Mouse (Mus musculus) heart, embryonic 11.5 days (tissue): ENCODE data around the gene Gm20388. TPM values are rescaled to one million over a fixed set of nuclear protein-coding genes. Genes with fewer than 3 reads are reported as not detected.

Experiments used
- ATAC-seq: fragments of 200-750 bp; cut with Nextera tagmentation; replicated peaks from 2 replicates; pipeline ENCODE4 v1.8.0; 2017; ENCODE audit warnings: moderate library complexity; ENCODE audit not compliant: insufficient number of reproducible peaks, low FRiP score, low TSS enrichment
- H3K27ac ChIP-seq: fragments of 300-500 bp; sonication (generic); 2 replicates; pipeline ENCODE4 v1.5.1; 2014; ENCODE audit warnings: mild to moderate bottlenecking, low read depth, low read length
- H3K27me3 ChIP-seq: fragments of 300-500 bp; sonication (generic); 2 replicates; pipeline ENCODE4 v1.6.1; 2014; ENCODE audit warnings: mild to moderate bottlenecking, low read length, mixed read lengths; ENCODE audit not compliant: control insufficient read depth, insufficient read depth
- H3K36me3 ChIP-seq: fragments of 300-500 bp; sonication (generic); 2 replicates; pipeline ENCODE4 v1.6.1; 2014; ENCODE audit warnings: mild to moderate bottlenecking, low read length, moderate library complexity, mixed read lengths; ENCODE audit not compliant: control insufficient read depth, insufficient read depth
- H3K4me1 ChIP-seq: fragments of 300-500 bp; sonication (generic); 2 replicates; pipeline ENCODE4 v1.6.1; 2014; ENCODE audit warnings: low read length; ENCODE audit not compliant: control insufficient read depth, insufficient read depth
- H3K4me2 ChIP-seq: fragments of 300-500 bp; sonication (generic); 2 replicates; pipeline ENCODE4 v1.6.1; 2014; ENCODE audit warnings: mild to moderate bottlenecking, moderate library complexity
- H3K4me3 ChIP-seq: fragments of 300-500 bp; sonication (generic); 2 replicates; pipeline ENCODE4 v1.5.1; 2014; ENCODE audit warnings: low read depth, low read length
- H3K9ac ChIP-seq: fragments of 300-500 bp; sonication (generic); 2 replicates; pipeline ENCODE4 v1.6.1; 2014; ENCODE audit warnings: mild to moderate bottlenecking, low read depth, low read length, moderate library complexity
- H3K9me3 ChIP-seq: fragments of 300-500 bp; sonication (generic); replicated peaks from 2 replicates; pipeline ENCODE4 v1.6.1; 2016; ENCODE audit warnings: low read length; ENCODE audit not compliant: control insufficient read depth
- WGBS: fragments of 180-500 bp; shearing (Covaris S2); extraction: QIAGEN DNeasy Blood & Tissue Kit; methylation state at CpG from one replicate; pipeline ENCODE4 v1.1.7; 2014; ENCODE audit not compliant: insufficient replicate concordance; 5-methylcytosine and 5-hydroxymethylcytosine counted together
- polyA plus RNA-seq: library from polyadenylated mRNA; unstranded; fragments of >200 nt; fragmentation: Nextera tagmentation; extraction: Ambion mirVana; gene quantifications from 2 replicates; pipeline ENCODE4 v1.2.1, GENCODE M21; 2014

The Gm20388 gene
- polyA plus RNA-seq, 1 experiment from 2014 or later = 6.4 TPM

GRCm38 (mm10) chr8:120289698-120290181, 379.1 kb downstream of the Gm20388 start:
- Histone ChIP-seq H3K27me3 (no peaks in the 10 kb centered on the region), H3K9me3 (no peaks in the 10 kb centered on the region), H3K4me1 (peaks cover 77% of the 10 kb centered on the region), H3K36me3 (no peaks in the 10 kb centered on the region), H3K4me2 (peak overlapping the region; percentile 39), H3K27ac (peak overlapping the region; percentile 73), H3K4me3 (no peak overlapping the region), H3K9ac (peak overlapping the region; percentile 62; the same call in 1 of the 2 replicates)
- WGBS = 23% methylated on average over 10 of the region's 10 CpGs
- ATAC-seq = peak; percentile 15; the same call in 1 of the 2 replicates

- H3K27me3 ChIP-seq = no peaks in the 10 kb centered on the region
- no peaks in the 10 kb centered on the region for H3K9me3 ChIP-seq
- H3K36me3 ChIP-seq = no peaks in the 10 kb centered on the region
- no peak for ATAC-seq
- 64% methylated on average over 15 of the region's 15 CpGs for WGBS
- peaks cover 78% of the 10 kb centered on the region for H3K4me1 ChIP-seq
- peak overlapping the region; percentile 39 for H3K4me2 ChIP-seq
- H3K4me3 ChIP-seq = no peak overlapping the region
- 0 out of 2 replicates have a peak overlapping the region, but pooled peaks have one; percentile 32 for H3K27ac ChIP-seq
- H3K9ac ChIP-seq = no peak overlapping the region
These were observed 380.0 kb downstream of the Gm20388 start for GRCm38 (mm10) chr8:120290614-120291013.

GRCm38 (mm10) chr8:120291650-120292049, 381.0 kb downstream of the Gm20388 start:
- peaks cover 83% of the 10 kb centered on the region for H3K4me1 ChIP-seq
- H3K4me3 ChIP-seq = peak overlapping the region; percentile 27; the same call in 1 of the 2 replicates
- H3K4me2 ChIP-seq = peak overlapping the region; percentile 49
- H3K9me3 ChIP-seq = no peaks in the 10 kb centered on the region
- no peak overlapping the region; the same call in 1 of the 2 replicates for H3K27ac ChIP-seq
- peak overlapping the region; percentile 61 for H3K9ac ChIP-seq
- no peaks in the 10 kb centered on the region for H3K36me3 ChIP-seq
- no peaks in the 10 kb centered on the region for H3K27me3 ChIP-seq
- WGBS = 85% methylated on average over 9 of the region's 9 CpGs
- no peak for ATAC-seq

GRCm38 (mm10) chr8:120292316-120293107, 381.9 kb downstream of the Gm20388 start:
- Histone ChIP-seq H3K4me3 (peak overlapping the region; percentile 27), H3K27ac (peak overlapping the region; percentile 81), H3K4me1 (peaks cover 89% of the 10 kb centered on the region), H3K9ac (peak overlapping the region; percentile 61), H3K36me3 (no peaks in the 10 kb centered on the region), H3K27me3 (no peaks in the 10 kb centered on the region), H3K9me3 (no peaks in the 10 kb centered on the region), H3K4me2 (peak overlapping the region; percentile 49)
- ATAC-seq = no peak
- WGBS = 64% methylated on average over 8 of the region's 8 CpGs

GRCm38 (mm10) chr8:120293421-120294357, 383.0 kb downstream of the Gm20388 start:
- H3K27me3 ChIP-seq = no peaks in the 10 kb centered on the region
- peaks cover 85% of the 10 kb centered on the region for H3K4me1 ChIP-seq
- 23% methylated on average over 18 of the region's 18 CpGs for WGBS
- peak overlapping the region; percentile 64 for H3K9ac ChIP-seq
- H3K27ac ChIP-seq = peak overlapping the region; percentile 81
- peak overlapping the region; percentile 49 for H3K4me2 ChIP-seq
- ATAC-seq = peak; percentile 73
- no peaks in the 10 kb centered on the region for H3K9me3 ChIP-seq
- peak overlapping the region; percentile 27 for H3K4me3 ChIP-seq
- no peaks in the 10 kb centered on the region for H3K36me3 ChIP-seq

- H3K4me3 ChIP-seq = peak overlapping the region; percentile 29; the same call in 1 of the 2 replicates
- H3K9ac ChIP-seq = peak overlapping the region; percentile 64
- 22% methylated on average over 17 of the region's 17 CpGs for WGBS
- H3K36me3 ChIP-seq = no peaks in the 10 kb centered on the region
- H3K4me2 ChIP-seq = peak overlapping the region; percentile 49
- peak; percentile 46 for ATAC-seq
- peaks cover 74% of the 10 kb centered on the region for H3K4me1 ChIP-seq
- no peaks in the 10 kb centered on the region for H3K27me3 ChIP-seq
- peak overlapping the region; percentile 81 for H3K27ac ChIP-seq
- no peaks in the 10 kb centered on the region for H3K9me3 ChIP-seq
These were observed 384.6 kb downstream of the Gm20388 start for GRCm38 (mm10) chr8:120294982-120295870.

- Histone ChIP-seq H3K4me3 (no peak overlapping the region), H3K27me3 (no peaks in the 10 kb centered on the region), H3K9me3 (no peaks in the 10 kb centered on the region), H3K27ac (no peak overlapping the region; the same call in 1 of the 2 replicates), H3K36me3 (no peaks in the 10 kb centered on the region), H3K4me1 (peaks cover 68% of the 10 kb centered on the region), H3K9ac (no peak overlapping the region), H3K4me2 (no peak overlapping the region)
- ATAC-seq = no peak
- 17% methylated on average over 5 of the region's 5 CpGs for WGBS
These were observed 386.4 kb downstream of the Gm20388 start for GRCm38 (mm10) chr8:120297000-120297399.
